Mouse (Mus musculus) limb, embryonic 12.5 days (tissue): ENCODE results near the gene Ndufs1. TPM values are rescaled to one million over a fixed set of nuclear protein-coding genes. Genes with fewer than 3 reads are reported as not detected.
"Not testable (repeated sequence)": the region's sequence is repeated elsewhere in the genome, so short reads cannot be mapped to it uniquely, and the experiment has no call there.

Experiments
- ATAC-seq: fragments of 200-750 bp; cut with Nextera tagmentation; 2 replicates; pipeline ENCODE4 v1.8.0; 2017; ENCODE audit warnings: low read depth, moderate TSS enrichment; ENCODE audit not compliant: insufficient number of reproducible peaks, insufficient read depth, low FRiP score, low TSS enrichment
- H3K27ac ChIP-seq: fragments of 300-500 bp; sonication (generic); 2 replicates; pipeline ENCODE4 v1.5.1; 2016; ENCODE audit warnings: mild to moderate bottlenecking, moderate library complexity
- H3K27me3 ChIP-seq: fragments of 300-500 bp; sonication (generic); 2 replicates; pipeline ENCODE4 v1.6.1; 2016; ENCODE audit warnings: mild to moderate bottlenecking, moderate library complexity
- H3K36me3 ChIP-seq: fragments of 300-500 bp; sonication (generic); 2 replicates; pipeline ENCODE4 v1.6.1; 2016; ENCODE audit warnings: mild to moderate bottlenecking, moderate library complexity
- H3K4me1 ChIP-seq: fragments of 300-500 bp; sonication (generic); replicated peaks from 2 replicates; pipeline ENCODE4 v1.6.1; 2016
- H3K4me2 ChIP-seq: fragments of 300-500 bp; sonication (generic); 2 replicates; pipeline ENCODE4 v1.6.1; 2016; ENCODE audit warnings: mild to moderate bottlenecking, moderate library complexity
- H3K4me3 ChIP-seq: fragments of 300-500 bp; sonication (generic); replicated peaks from 2 replicates; pipeline ENCODE4 v1.5.1; 2016; ENCODE audit warnings: mild to moderate bottlenecking
- H3K9ac ChIP-seq: fragments of 300-500 bp; sonication (generic); replicated peaks from 2 replicates; pipeline ENCODE4 v1.6.1; 2016; ENCODE audit warnings: mild to moderate bottlenecking, moderate library complexity
- H3K9me3 ChIP-seq: fragments of 300-500 bp; sonication (generic); 2 replicates; pipeline ENCODE4 v1.6.1; 2016; ENCODE audit warnings: mild to moderate bottlenecking, moderate library complexity
- WGBS: fragments of 180-500 bp; shearing (Covaris S2); methylation state at CpG from one replicate; pipeline ENCODE4 v1.1.7; 2016; 5-methylcytosine and 5-hydroxymethylcytosine counted together
- polyA plus RNA-seq: library from polyadenylated mRNA; unstranded; fragments of >200 nt; fragmentation: Nextera tagmentation; extraction: Ambion mirVana; gene quantifications from 2 replicates; pipeline ENCODE4 v1.2.1, GENCODE M21; 2016

Gene Ndufs1
- polyA plus RNA-seq, 1 experiment from 2014 or later = 141 TPM

- no peaks in the 10 kb centered on the region for H3K9me3 ChIP-seq
- ATAC-seq = no peak
- no peak overlapping the region for H3K27ac ChIP-seq
- H3K4me3 ChIP-seq = no peak overlapping the region
- H3K4me2 ChIP-seq = no peak overlapping the region
- H3K4me1 ChIP-seq = peaks cover 11% of the 10 kb centered on the region
- H3K27me3 ChIP-seq = no peaks in the 10 kb centered on the region
- WGBS = 81% methylated on average over 5 of the region's 5 CpGs
- H3K36me3 ChIP-seq = peaks cover 28% of the 10 kb centered on the region
- H3K9ac ChIP-seq = no peak overlapping the region
These were observed 5.6 kb upstream of the Ndufs1 start for GRCm38 (mm10) chr1:63182212-63182611.

- ATAC-seq = no peak
- 96% methylated on average over 1 of the region's 1 CpGs for WGBS
- Histone ChIP-seq H3K36me3 (peaks cover 28% of the 10 kb centered on the region), H3K27ac (no peak overlapping the region), H3K4me2 (no peak overlapping the region), H3K27me3 (no peaks in the 10 kb centered on the region), H3K4me1 (peaks cover 11% of the 10 kb centered on the region), H3K9me3 (no peaks in the 10 kb centered on the region), H3K4me3 (no peak overlapping the region), H3K9ac (no peak overlapping the region)
These were observed 4.8 kb upstream of the Ndufs1 start for GRCm38 (mm10) chr1:63181480-63181879.

- no peak overlapping the region for H3K4me2 ChIP-seq
- no peaks in the 10 kb centered on the region for H3K27me3 ChIP-seq
These were observed 4.4 kb upstream of the Ndufs1 start for GRCm38 (mm10) chr1:63181019-63181418.

DNA sequence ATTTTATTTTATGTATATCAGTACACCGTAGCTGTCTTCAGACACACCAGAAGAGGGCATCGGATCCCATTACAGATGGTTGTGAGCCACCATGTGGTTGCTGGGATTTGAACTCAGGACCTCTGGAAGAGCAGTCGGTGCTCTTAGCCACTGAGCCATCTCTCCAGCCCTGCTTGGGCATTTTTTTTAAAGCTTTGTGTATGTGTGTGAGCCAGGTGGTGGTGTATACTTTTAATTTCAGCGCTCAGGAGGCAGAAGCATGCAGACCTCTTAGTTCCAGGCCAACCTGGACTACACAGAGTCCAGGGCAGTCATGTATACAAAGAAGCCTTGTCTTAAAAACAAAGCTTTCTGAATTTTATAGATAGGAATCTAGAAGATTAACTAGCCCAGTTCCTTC is 3.9 kb upstream of the Ndufs1 start:
- H3K36me3 ChIP-seq = peaks cover 28% of the 10 kb centered on the region
- not testable (repeated sequence) for ATAC-seq

More at GRCm38 (mm10) chr1:63181019-63181418, 4.4 kb upstream of the Ndufs1 start:
- Histone ChIP-seq H3K9ac (no peak overlapping the region), H3K4me3 (no peak overlapping the region), H3K27ac (no peak overlapping the region), H3K36me3 (peaks cover 28% of the 10 kb centered on the region), H3K4me1 (peaks cover 11% of the 10 kb centered on the region), H3K9me3 (no peaks in the 10 kb centered on the region)
- peak; percentile 54 for ATAC-seq
- WGBS = 5% methylated on average over 3 of the region's 3 CpGs

GRCm38 (mm10) chr1:63180122-63180521 is 3.5 kb upstream of the Ndufs1 start:
- WGBS = 96% methylated on average over 4 of the region's 4 CpGs

More for the DNA sequence above, 3.9 kb upstream of the Ndufs1 start:
- H3K9me3 ChIP-seq, H3K27me3 ChIP-seq, H3K27ac ChIP-seq, H3K4me2 ChIP-seq, H3K4me3 ChIP-seq, H3K9ac ChIP-seq: not testable (repeated sequence)
- WGBS = 75% methylated on average over 4 of the region's 4 CpGs
- H3K4me1 ChIP-seq = peaks cover 13% of the 10 kb centered on the region

GRCm38 (mm10) chr1:63178308-63178707 is 1.7 kb upstream of the Ndufs1 start:
- no peak overlapping the region for H3K9ac ChIP-seq
- WGBS = 79% methylated on average over 3 of the region's 3 CpGs
- H3K27ac ChIP-seq = no peak overlapping the region
- H3K4me2 ChIP-seq = peak overlapping the region; percentile 87
- peak overlapping the region; percentile 89 for H3K4me3 ChIP-seq
- H3K9me3 ChIP-seq = no peaks in the 10 kb centered on the region
- H3K4me1 ChIP-seq = peaks cover 22% of the 10 kb centered on the region
- H3K36me3 ChIP-seq = peaks cover 25% of the 10 kb centered on the region
- ATAC-seq = no peak
- H3K27me3 ChIP-seq = no peaks in the 10 kb centered on the region

More at GRCm38 (mm10) chr1:63180122-63180521, 3.5 kb upstream of the Ndufs1 start:
- Histone ChIP-seq H3K36me3 (peaks cover 28% of the 10 kb centered on the region), H3K9me3 (no peaks in the 10 kb centered on the region), H3K27ac (no peak overlapping the region), H3K4me2 (no peak overlapping the region), H3K4me1 (peaks cover 18% of the 10 kb centered on the region), H3K9ac (no peak overlapping the region; the same call in 1 of the 2 replicates), H3K27me3 (no peaks in the 10 kb centered on the region), H3K4me3 (no peak overlapping the region)
- ATAC-seq = no peak

DNA sequence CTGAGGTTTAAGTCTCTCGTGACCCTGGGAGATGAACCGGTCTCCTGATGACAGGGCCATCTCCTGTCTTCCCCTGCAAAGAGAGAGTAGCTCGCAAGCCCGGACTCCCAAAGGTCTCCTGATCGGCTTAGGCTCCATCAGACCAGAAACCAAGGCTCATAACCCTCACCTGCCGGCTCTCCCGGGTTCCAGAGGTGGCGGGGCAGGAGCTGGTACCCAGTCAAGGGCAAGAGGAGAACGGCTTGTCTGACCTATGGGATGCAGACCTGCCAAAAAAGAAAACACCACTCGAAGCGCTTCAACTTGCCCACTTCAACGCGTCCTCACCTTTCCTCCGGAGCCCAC is 402 bp downstream of the Ndufs1 start:
- under 1% methylated on average over 14 of the region's 14 CpGs for WGBS

GRCm38 (mm10) chr1:63175853-63176252 is 780 bp downstream of the Ndufs1 start:
- peak overlapping the region; percentile 87 for H3K4me2 ChIP-seq
- H3K27me3 ChIP-seq = no peaks in the 10 kb centered on the region
- peak overlapping the region; percentile 89; the same call in 1 of the 2 replicates for H3K27ac ChIP-seq
- H3K4me3 ChIP-seq = peak overlapping the region; percentile 89
- peaks cover 39% of the 10 kb centered on the region for H3K36me3 ChIP-seq
- no peaks in the 10 kb centered on the region for H3K9me3 ChIP-seq
- 11% methylated on average over 11 of the region's 11 CpGs for WGBS
- ATAC-seq = no peak
- peak overlapping the region; percentile 82 for H3K9ac ChIP-seq
- peaks cover 22% of the 10 kb centered on the region for H3K4me1 ChIP-seq

More for the DNA sequence above, 402 bp downstream of the Ndufs1 start:
- Histone ChIP-seq H3K4me2 (peak overlapping the region; percentile 87), H3K9me3 (no peaks in the 10 kb centered on the region), H3K4me1 (peaks cover 22% of the 10 kb centered on the region), H3K9ac (peak overlapping the region; percentile 82), H3K27me3 (no peaks in the 10 kb centered on the region), H3K36me3 (peaks cover 36% of the 10 kb centered on the region), H3K27ac (peak overlapping the region; percentile 89), H3K4me3 (peak overlapping the region; percentile 89)
- ATAC-seq = peak; percentile 48

DNA sequence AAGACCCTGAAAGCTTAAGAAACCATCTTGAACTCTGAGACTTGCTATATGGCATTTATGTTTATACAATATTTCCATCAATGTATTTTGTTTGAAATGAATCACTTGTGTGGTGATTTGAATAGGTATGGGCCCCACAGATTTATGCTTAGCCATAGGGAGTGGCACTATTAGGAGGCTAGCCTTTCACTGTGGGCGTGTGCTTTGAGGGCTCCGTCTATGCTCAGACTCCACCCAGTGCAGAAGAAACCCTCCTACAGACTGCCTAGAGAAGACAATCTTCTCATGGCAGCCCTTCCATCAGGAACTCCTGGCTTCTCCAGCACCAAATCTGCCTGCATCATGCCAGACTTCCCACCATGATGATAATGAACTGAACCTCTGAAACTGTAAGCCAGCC is 8.0 kb downstream of the Ndufs1 start:
- Histone ChIP-seq H3K36me3 (peaks cover 75% of the 10 kb centered on the region), H3K9me3 (no peaks in the 10 kb centered on the region), H3K4me3 (no peak overlapping the region), H3K27me3 (no peaks in the 10 kb centered on the region), H3K9ac (no peak overlapping the region), H3K27ac (no peak overlapping the region), H3K4me2 (no peak overlapping the region), H3K4me1 (no peaks in the 10 kb centered on the region)
- WGBS = 88% methylated on average over 2 of the region's 2 CpGs
- no peak for ATAC-seq

DNA sequence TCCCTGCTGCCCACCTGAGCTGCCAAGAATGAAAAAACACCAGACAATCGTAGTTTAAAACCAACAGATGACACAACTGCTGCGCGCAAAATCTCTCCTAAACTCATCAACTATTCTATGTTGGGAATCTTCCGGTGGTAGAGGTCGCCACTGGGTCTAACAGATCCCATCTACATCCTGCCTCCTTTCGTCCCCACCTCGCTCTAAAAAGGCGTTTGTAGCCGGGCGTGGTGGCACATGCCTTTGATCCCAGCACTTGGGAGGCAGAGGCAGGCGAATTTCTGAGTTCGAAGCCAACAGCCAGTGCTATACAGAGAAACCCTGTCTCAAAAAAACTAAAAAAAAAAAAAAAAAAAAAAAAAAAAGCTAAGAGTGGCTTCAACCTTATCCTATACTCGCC is 36.4 kb downstream of the Ndufs1 start:
- no peak overlapping the region for H3K9ac ChIP-seq
- H3K36me3 ChIP-seq = peaks cover 58% of the 10 kb centered on the region
- WGBS = 95% methylated on average over 13 of the region's 13 CpGs
- no peak overlapping the region for H3K4me3 ChIP-seq
- no peak overlapping the region for H3K4me2 ChIP-seq
- ATAC-seq = no peak
- H3K4me1 ChIP-seq = no peaks in the 10 kb centered on the region
- no peaks in the 10 kb centered on the region for H3K9me3 ChIP-seq
- no peaks in the 10 kb centered on the region for H3K27me3 ChIP-seq
- no peak overlapping the region for H3K27ac ChIP-seq

DNA sequence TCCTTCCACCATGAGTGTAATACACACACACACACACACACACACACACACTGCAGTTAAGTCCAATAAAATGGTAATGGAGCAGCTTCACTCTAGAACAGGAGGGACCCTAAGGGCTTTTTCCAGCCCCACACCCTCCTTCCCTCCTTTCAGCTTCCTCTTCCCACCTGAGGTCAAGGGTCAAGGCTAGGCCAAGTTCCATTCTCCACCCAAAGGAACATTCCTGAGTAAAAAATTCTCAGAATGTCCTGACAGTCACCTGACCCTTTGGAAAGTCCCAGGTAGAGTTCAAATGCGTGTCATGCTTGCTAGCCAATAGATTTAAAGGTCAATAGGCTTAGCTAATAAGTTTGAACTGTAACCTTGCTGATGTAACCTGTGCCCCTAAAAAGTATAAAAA is 38.0 kb downstream of the Ndufs1 start:
- not testable (repeated sequence) for H3K9me3 ChIP-seq, ATAC-seq, H3K4me3 ChIP-seq, H3K4me2 ChIP-seq, H3K27ac ChIP-seq, H3K9ac ChIP-seq, H3K4me1 ChIP-seq, H3K27me3 ChIP-seq
- peaks cover 42% of the 10 kb centered on the region for H3K36me3 ChIP-seq
- WGBS = 100% methylated on average over 1 of the region's 1 CpGs

DNA sequence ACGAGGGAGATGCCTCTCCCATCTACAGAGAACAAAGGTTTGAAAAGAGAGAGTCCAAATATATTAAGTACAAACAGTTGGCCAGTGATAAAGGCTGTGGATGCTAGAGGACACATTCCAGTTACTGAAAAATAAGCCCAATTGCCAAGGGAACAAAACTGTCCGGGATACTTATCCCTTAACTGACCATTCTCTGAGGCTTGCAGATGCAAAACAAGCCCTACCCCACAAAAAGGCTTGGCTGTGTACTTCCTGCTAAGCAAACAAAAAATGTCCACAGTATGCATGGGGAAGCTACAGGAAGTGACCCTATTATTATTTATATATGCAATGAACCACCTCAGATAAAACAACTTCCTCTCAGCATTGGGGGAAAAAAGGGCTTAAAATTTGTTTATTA is 38.7 kb downstream of the Ndufs1 start:
- ATAC-seq = no peak
- Histone ChIP-seq H3K9ac (no peak overlapping the region), H3K4me3 (no peak overlapping the region), H3K27me3 (no peaks in the 10 kb centered on the region), H3K4me2 (no peak overlapping the region), H3K4me1 (no peaks in the 10 kb centered on the region), H3K36me3 (peaks cover 37% of the 10 kb centered on the region), H3K9me3 (no peaks in the 10 kb centered on the region), H3K27ac (no peak overlapping the region)
- WGBS = 88% methylated on average over 2 of the region's 2 CpGs
